Mouse (Mus musculus): ENCODE measurements around the gene Iqca.

DNA sequence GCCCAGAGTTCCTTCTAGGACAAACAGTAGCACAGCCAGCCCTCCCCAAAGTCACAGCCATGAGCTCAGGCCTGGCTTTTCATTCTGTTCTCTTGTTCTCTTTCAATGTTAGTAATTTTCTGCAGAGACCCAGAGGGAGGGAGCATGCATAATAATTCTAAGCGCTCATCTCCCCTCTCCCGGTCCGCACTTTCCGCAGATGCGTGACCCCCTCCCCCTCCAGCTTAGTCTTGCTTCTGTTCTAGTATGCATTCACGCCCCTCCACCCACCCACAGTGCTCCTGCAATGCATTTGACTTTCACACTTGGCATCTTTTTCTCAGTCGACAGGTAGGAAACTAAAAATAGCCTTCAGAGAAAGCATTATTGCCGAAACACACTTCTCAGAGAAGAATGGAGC, 21.1 kb upstream of the Iqca start:
- no peak for TF ChIP-seq CTCF (conservative IDR thresholded peaks at IDR 0.05; ENCODE audit: insufficient read depth, insufficient read length, low read depth, low read length)
- TF ChIP-seq POLR2A (IDR thresholded peaks at IDR 0.05; ENCODE audit: low read depth, low read length) = no peak

Measured in kidney, adult 2 months (tissue).